Mouse (Mus musculus) megakaryocyte, embryonic 14.5 days (primary cell): ENCODE results near the gene Rab39b.

ENCODE experiments used
- FLI1 ChIP-seq: IDR thresholded peaks from 2 replicates; pipeline ENCODE4 v1.6.1; 2012; ENCODE audit warnings: low read length, inconsistent platforms, mixed read lengths
- GATA1 ChIP-seq: IDR thresholded peaks from 3 replicates; pipeline ENCODE4 v1.6.1; 2012; ENCODE audit warnings: mixed read lengths, low read length, inconsistent platforms, borderline replicate concordance

- TF ChIP-seq GATA1 (no peak), FLI1 (no peak)
Observed at GRCm38 (mm10) chrX:75578539-75578938, 508 bp upstream of the Rab39b start.
